Mouse (Mus musculus) layer of hippocampus, adult 2 months (tissue): ENCODE data around the gene Lsamp. TPM values are rescaled to one million over a fixed set of nuclear protein-coding genes. Genes with fewer than 3 reads are reported as not detected.

Experiments
- DNase-seq, 2 experiments: peaks; one replicate each; pipeline ENCODE4 v3.0.0; 2022; ENCODE audit warnings: low spot score in 2 of 2
- H3K27ac ChIP-seq: fragments of 200-600 bp; 2 replicates; pipeline ENCODE4 v1.8.1; 2022
- H3K4me3 ChIP-seq: fragments of 200-600 bp; 2 replicates; pipeline ENCODE4 v1.8.1; 2022; ENCODE audit warnings: mild to moderate bottlenecking
- CTCF ChIP-seq: fragments of 200-600 bp; conservative IDR thresholded peaks from 2 replicates; pipeline ENCODE4 v1.8.1; 2022; ENCODE audit warnings: antibody characterized with exemption, mild to moderate bottlenecking, moderate library complexity
- total RNA-seq, 2 experiments: library from RNA; stranded (reverse); gene quantifications; 2 replicates each; pipeline ENCODE4 v1.2.3; 2021

The Lsamp gene
- total RNA-seq, 2 experiments from 2014 or later: 444 to 449 TPM

GRCm38 (mm10) chr16:41551164-41551563 lies 1567.0 kb downstream of the Lsamp start:
- Histone ChIP-seq H3K27ac (peak overlapping the region; percentile 70), H3K4me3 (no peak overlapping the region)
- TF ChIP-seq CTCF: no peak
- DNase-seq: no peak

- H3K27ac ChIP-seq: peak overlapping the region; percentile 70
- peak; percentile 37 to 75 for DNase-seq
Measured at GRCm38 (mm10) chr16:41551851-41552262, 1567.7 kb downstream of the Lsamp start.

GRCm38 (mm10) chr16:41557104-41557503 lies 1572.9 kb downstream of the Lsamp start:
- Histone ChIP-seq H3K27ac (no peak overlapping the region), H3K4me3 (no peak overlapping the region)
- no peak for DNase-seq
- TF ChIP-seq CTCF: no peak

More at GRCm38 (mm10) chr16:41551851-41552262, 1567.7 kb downstream of the Lsamp start:
- no peak for TF ChIP-seq CTCF
- H3K4me3 ChIP-seq: no peak overlapping the region

GRCm38 (mm10) chr16:41565233-41565632 lies 1581.1 kb downstream of the Lsamp start:
- DNase-seq: no peak
- no peak overlapping the region for H3K27ac ChIP-seq
- no peak for TF ChIP-seq CTCF
- H3K4me3 ChIP-seq: no peak overlapping the region

GRCm38 (mm10) chr16:41588675-41589301 lies 1604.6 kb downstream of the Lsamp start:
- no peak overlapping the region for H3K4me3 ChIP-seq
- no peak for TF ChIP-seq CTCF
- H3K27ac ChIP-seq: 0 out of 2 replicates have a peak overlapping the region, but pooled peaks have one; percentile 3
- DNase-seq: peak in 1 of 2 experiments; percentile 35

- no peak for TF ChIP-seq CTCF
- no peak for DNase-seq
- H3K27ac ChIP-seq: no peak overlapping the region
- no peak overlapping the region for H3K4me3 ChIP-seq
Measured at GRCm38 (mm10) chr16:41612229-41612628, 1628.1 kb downstream of the Lsamp start.

- DNase-seq: no peak
- H3K4me3 ChIP-seq: no peak overlapping the region
- no peak overlapping the region for H3K27ac ChIP-seq
- no peak for TF ChIP-seq CTCF
Measured at GRCm38 (mm10) chr16:41623871-41624270, 1639.7 kb downstream of the Lsamp start.

GRCm38 (mm10) chr16:41633898-41634297 lies 1649.7 kb downstream of the Lsamp start:
- no peak overlapping the region for H3K27ac ChIP-seq
- H3K4me3 ChIP-seq: no peak overlapping the region
- no peak for DNase-seq
- no peak for TF ChIP-seq CTCF

GRCm38 (mm10) chr16:41640876-41641275 lies 1656.7 kb downstream of the Lsamp start:
- Histone ChIP-seq H3K4me3 (no peak overlapping the region), H3K27ac (no peak overlapping the region)
- no peak for TF ChIP-seq CTCF
- DNase-seq: no peak

- Histone ChIP-seq H3K4me3 (no peak overlapping the region), H3K27ac (no peak overlapping the region)
- no peak for DNase-seq
- TF ChIP-seq CTCF: peak; percentile 22; the same call in 1 of the 2 replicates
Measured at GRCm38 (mm10) chr16:41653261-41653660, 1669.1 kb downstream of the Lsamp start.

- Histone ChIP-seq H3K4me3 (no peak overlapping the region), H3K27ac (no peak overlapping the region)
- TF ChIP-seq CTCF: no peak
- DNase-seq: no peak
Measured at GRCm38 (mm10) chr16:41674316-41675038, 1690.3 kb downstream of the Lsamp start.

- Histone ChIP-seq H3K4me3 (no peak overlapping the region), H3K27ac (peak overlapping the region; percentile 7; the same call in 1 of the 2 replicates)
- TF ChIP-seq CTCF: no peak
- peak in 1 of 2 experiments; percentile 17 for DNase-seq
Measured at GRCm38 (mm10) chr16:41675774-41676173, 1691.6 kb downstream of the Lsamp start.

GRCm38 (mm10) chr16:41692435-41692834 lies 1708.3 kb downstream of the Lsamp start:
- Histone ChIP-seq H3K27ac (no peak overlapping the region), H3K4me3 (no peak overlapping the region)
- no peak for DNase-seq
- TF ChIP-seq CTCF: peak; percentile 75
